Mouse (Mus musculus): Measurements from ENCODE around the gene Gmppa. TPM values are rescaled to one million over a fixed set of nuclear protein-coding genes. Genes with fewer than 3 reads are reported as not detected.

Gene Gmppa
- total RNA-seq, 2 experiments from 2014 or later, result 2.9 to 6.1 TPM

DNA sequence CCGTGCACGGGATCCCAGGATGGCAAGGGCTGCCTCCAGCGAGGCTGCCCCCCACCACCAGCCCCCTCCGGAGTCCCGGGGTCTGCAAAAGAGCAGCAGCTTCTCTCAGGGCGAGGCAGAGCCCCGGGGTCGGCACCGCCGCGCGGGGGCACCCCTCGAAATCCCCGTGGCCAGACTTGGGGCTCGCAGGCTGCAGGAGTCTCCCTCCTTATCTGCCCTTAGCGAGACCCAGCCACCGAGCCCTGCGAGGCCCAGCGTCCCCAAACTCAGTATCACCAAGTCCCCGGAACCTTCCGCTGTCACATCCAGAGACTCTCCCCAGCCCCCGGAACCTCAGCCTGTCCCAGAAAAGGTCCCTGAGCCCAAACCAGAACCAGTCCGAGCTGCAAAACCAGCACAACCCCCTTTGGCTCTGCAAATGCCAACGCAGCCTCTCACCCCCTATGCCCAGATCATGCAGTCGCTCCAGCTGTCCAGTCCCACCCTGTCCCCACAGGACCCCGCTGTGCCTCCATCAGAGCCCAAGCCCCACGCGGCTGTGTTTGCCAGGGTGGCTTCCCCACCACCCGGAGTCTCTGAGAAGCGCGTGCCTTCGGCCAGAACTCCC, 13.4 kb upstream of the Gmppa start:
- ATAC-seq (replicated peaks; ENCODE audit: low FRiP score, poor library complexity, severe bottlenecking), result no peak

DNA sequence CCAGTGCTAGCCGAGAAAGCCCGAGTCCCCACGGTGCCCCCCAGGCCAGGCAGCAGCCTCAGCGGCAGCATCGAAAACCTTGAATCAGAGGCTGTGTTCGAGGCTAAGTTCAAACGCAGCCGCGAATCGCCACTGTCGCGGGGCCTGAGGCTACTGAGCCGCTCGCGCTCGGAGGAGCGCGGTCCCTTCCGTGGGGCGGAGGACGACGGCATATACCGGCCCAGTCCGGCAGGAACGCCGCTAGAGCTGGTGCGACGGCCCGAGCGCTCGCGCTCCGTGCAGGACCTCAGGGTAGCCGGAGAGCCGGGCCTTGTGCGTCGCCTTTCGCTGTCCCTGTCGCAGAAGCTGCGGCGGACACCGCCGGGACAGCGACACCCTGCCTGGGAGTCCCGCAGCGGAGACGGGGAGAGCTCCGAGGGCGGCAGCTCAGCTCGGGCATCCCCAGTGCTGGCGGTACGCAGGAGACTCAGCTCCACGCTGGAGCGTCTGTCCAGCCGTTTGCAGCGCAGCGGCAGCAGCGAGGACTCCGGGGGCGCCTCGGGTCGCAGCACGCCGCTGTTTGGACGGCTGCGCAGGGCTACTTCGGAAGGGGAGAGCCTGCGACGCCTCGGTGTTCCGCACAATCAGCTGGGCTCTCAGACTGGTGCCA, 12.8 kb upstream of the Gmppa start:
- no peak for ATAC-seq (replicated peaks; ENCODE audit: low FRiP score, poor library complexity, severe bottlenecking)

DNA sequence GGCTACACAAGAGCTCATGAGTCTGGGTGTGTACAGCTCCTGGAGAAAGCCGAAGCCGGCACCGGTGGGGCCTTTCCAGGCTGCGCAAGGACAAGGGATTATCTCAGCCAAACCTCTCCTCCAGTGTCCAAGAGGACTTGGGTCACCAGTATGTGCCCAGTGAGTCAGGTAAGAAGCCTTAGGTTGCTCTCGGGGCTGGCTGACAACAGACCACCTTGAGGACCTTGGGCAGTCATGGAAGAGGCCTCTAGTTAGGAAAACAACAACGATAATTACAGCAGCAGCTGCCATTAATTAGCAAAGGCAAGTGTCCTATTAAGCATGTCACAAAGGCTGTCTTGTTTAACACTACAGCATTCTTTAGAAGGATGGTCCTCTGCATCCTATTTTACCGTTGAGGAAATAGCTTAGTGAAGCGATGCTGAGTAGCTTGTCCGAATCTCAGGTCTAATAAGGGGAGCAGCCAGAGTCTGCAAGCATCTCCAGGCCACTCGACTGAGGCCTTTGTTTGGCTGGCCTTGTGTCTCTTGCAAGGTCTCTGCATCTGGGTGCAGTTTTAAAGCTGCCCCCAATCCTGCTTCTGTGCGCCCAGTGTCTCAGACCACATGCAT, 11.8 kb upstream of the Gmppa start:
- no peak for ATAC-seq (replicated peaks; ENCODE audit: low FRiP score, poor library complexity, severe bottlenecking)

DNA sequence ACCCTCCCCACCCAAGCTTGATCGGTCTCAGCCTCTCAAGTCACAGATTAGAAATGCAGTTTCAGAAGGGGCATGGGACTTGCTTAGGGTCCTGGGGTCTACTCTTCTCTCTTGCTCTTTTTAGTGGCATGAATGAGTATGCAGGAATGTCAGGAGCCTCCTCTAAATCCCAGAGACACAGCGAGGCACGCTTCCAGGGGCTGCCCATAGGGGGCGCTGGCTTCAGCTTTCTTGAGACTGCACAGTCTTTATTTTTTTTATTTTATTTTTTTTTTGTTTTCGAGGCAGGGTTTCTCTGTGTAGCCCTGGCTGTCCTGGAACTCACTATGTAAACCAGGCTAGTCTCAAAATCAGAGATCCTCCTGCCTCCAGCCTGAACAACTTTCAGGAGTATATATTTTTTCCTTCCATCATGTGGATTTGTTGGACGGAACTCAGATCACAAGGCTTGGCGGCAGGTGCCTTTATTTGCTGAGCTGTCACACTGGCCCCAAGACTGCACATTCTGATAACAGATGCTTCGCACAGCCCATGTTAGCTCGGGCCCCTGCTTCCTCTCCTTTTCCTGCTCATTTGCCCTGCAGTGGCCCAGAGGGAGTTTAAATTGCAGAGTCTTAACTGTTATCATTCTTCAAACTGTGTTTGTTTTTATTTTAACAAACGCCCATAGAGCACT, 9.8 kb upstream of the Gmppa start:
- no peak for ATAC-seq (replicated peaks; ENCODE audit: low FRiP score, poor library complexity, severe bottlenecking)

DNA sequence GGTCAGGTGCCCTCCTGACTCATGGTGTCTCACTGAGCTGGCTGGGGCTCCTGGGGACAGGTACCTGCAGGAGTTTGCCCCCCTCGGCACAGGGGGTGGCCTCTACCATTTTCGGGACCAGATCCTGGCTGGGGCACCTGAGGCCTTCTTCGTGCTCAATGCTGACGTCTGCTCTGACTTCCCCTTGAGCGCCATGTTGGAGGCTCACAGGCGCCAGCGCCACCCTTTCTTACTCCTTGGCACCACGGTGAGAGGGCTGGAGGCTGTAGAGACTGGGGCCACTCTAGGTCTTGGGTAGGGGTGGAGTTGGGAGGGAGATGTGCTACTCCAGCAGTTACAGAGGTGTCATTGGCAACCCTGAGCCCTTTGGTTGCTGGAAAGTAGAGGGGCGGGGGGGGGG, 3.1 kb downstream of the Gmppa start:
- no peak for ATAC-seq (replicated peaks; ENCODE audit: low FRiP score, poor library complexity, severe bottlenecking)

DNA sequence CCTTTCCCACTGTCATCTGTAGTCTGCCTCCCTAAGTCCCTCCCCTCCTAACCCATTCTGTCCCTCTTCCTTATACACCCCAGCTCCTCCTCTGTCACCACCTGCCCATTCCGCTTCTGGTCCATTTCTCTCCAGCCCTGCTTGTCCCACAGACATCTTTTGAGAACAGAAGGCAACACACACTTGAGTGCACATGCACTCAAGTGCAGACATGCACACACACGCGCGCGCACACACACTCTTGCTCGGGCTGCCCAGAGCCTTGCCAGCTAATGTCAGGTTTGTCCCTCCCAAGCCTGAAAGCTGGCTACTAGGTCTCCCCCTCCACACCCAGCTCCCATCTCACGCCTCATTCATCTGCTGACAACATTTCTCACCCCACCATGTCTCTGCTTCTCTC, 4.9 kb downstream of the Gmppa start:
- no peak for ATAC-seq (replicated peaks; ENCODE audit: low FRiP score, poor library complexity, severe bottlenecking)

DNA sequence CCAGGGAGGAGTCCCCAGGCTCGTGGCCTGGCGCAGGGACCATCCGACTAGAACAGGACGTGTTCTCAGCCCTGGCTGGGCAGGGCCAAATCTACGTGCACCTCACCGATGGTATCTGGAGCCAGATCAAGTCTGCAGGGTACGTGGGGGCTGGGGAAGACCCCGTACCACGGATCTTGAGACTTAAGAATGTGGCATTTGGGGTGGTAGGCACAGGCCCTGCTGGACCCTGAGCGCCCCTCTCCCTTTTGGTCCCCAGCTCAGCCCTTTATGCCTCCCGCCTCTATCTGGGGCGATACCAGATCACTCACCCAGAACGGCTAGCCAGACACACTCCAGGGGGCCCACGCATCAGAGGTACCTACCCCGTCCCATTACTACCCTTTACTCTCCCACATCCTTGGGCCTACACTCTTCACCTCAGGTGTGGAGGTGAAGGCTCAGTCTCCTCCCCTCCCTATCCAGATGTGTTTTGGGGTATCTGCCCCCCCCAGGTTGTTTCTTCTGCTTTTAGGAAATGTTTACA, 5.8 kb downstream of the Gmppa start:
- ATAC-seq (replicated peaks; ENCODE audit: low FRiP score, poor library complexity, severe bottlenecking), result no peak

DNA sequence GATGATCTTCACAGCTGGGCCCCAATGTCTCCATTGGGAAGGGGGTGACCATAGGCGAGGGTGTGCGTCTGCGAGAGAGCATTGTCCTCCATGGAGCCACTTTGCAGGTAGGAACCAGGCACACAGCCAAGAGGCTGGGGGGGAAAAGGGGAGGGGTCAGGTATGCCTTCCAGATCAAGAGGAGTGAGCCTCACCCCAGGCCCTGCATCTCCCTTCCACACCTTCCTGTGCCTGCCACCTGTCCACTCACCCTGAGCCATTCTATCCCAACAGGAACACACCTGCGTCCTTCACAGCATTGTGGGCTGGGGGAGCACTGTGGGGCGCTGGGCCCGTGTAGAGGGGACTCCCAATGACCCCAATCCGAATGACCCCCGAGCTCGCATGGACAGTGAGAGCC, 6.4 kb downstream of the Gmppa start:
- ATAC-seq (replicated peaks; ENCODE audit: low FRiP score, poor library complexity, severe bottlenecking), result no peak

DNA sequence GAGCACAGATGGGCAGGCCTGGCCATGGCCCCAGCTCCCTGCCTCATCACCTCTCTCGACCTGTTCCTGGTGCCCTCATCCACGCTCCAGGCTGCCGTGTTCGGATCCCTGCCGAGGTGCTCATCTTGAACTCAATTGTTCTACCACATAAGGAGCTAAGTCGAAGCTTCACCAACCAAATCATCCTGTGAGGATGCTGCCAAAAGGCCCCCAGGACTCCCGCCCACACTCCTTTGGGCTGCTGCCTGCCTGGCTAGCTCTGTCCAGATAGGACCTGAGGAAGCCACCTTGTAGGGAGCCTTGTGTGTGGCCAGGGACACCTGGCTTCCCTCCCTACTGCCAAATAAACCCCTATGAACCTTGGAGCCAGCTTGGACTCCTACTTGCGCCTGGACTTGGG, 7.1 kb downstream of the Gmppa start:
- ATAC-seq (replicated peaks; ENCODE audit: low FRiP score, poor library complexity, severe bottlenecking), result no peak

DNA sequence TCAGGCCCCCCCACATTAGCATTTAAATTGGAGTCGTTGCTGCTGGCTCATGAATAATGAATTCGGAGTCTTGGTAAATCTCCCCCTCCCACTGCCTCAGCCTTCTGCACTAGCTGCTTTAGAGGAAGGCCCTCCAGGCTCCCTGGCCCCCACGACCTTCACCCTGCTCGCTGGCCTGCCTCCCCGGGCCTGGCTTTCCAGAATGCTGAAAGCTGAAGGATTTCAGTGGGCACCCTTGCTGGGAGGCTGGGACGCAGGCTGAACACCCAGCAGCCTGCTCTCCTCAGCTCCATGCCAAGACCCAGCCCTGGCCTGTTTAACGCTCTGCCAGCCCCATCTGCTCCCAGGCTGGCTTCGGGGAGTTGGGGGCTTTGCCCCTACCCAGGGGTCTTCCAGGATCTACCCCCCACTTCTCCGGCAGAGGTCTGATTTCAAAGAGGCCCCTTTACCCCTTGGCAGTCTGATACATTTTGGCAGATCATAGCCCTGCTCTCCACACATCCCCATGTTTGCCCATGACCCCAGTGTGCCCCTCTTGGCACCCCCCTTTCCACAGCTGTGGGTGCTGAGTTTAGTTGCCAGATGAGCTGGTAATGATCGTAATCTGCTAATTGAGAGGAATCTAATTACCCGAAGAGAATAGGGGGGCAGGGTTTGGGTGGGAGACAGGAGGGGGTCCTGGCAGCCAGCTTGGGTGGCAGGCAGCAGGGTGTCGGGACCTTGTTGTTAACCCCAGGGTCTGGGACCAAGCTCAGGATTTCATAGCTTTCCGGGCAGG, 7.7 kb downstream of the Gmppa start:
- no peak for ATAC-seq (replicated peaks; ENCODE audit: low FRiP score, poor library complexity, severe bottlenecking)

DNA sequence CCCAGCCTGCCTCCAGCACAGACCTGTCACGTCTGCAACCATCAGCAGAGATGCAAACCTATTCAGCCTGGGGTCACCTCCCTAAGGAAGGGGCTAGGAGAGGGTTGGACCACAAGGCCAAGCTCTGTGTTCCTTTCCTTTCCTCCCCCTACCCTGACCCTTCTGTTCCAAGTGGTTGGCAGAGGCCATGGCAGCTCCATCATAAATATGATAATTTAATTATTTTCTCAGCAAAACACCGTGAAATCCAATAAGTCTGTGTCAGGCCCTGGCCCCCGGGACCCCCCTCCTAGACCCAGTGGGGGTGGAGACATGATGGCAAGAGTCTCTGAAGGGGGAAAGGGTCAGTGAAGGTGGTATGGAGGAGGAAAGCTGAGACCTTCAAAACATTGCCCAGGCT, 8.5 kb downstream of the Gmppa start:
- ATAC-seq (replicated peaks; ENCODE audit: low FRiP score, poor library complexity, severe bottlenecking), result no peak

DNA sequence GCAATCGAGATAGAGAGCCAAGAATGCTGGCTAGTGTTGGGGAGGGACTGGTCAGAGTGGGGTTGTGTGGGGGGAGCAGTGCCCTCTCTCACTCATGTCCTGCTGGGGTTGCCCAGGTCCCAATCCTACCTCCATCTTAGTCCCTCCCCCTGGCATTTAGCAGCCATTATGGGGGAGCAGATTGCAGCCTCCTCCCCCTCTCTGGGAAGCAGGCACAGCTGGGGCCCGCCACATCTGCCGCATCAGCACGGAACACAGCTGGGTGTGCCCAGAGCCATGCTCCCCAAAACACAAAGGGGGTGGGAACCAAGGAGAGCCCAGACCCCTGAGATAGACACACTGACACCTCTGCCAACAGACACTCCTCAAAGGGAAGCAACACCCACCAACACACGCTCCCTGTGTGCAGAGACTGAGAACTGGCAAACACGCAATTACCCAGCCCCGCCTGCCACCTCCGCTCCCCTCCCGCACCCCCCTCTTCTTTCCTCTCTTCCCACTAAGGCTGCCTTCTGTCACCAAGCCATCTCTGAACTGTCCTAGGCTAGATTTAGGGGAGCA, 9.5 kb downstream of the Gmppa start:
- ATAC-seq (replicated peaks; ENCODE audit: low FRiP score, poor library complexity, severe bottlenecking), result no peak

DNA sequence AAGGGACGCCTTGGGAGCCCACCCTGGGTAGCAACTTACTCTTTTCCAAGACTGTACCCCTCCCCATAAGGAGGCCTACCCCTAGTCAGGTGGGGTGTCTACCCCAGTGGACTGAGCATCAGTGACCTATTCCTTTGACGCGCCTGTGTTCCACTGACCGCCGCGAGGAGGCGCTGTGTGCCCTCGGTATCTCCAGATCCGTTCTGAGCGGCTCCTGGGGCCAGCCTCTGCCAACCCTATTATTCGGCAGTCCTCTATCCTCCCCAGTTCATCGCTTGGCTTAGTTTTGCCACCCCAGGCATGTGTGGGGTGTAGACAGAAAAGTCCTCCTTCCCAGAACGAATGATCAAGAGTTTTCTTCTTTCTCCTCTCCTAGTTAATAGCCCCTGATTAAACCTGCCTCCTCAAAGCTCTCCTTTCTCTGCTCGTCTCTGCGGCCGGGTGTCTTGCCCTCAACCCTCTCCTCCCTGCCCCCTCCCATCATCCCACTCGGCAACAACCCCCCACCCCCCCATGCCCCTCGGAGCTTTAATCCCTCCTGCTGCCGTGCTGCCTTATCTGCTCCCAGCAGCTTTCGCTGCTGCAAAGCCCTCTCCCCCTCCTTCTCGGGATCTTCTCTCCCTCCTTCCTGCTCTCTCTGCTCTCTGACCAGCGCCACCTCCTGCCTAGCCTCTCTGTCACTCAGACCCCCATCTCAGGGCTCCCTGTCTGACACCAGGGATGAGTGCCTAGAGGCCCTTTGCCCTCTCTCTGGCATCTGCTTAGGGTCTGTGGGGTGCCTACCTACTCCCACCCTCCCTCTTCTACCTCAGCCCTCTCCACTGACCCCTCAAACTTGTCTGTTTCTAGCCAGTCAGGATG, 10.3 kb downstream of the Gmppa start:
- ATAC-seq (replicated peaks; ENCODE audit: low FRiP score, poor library complexity, severe bottlenecking), result peak; percentile 58; the same call in 1 of the 2 replicates

DNA sequence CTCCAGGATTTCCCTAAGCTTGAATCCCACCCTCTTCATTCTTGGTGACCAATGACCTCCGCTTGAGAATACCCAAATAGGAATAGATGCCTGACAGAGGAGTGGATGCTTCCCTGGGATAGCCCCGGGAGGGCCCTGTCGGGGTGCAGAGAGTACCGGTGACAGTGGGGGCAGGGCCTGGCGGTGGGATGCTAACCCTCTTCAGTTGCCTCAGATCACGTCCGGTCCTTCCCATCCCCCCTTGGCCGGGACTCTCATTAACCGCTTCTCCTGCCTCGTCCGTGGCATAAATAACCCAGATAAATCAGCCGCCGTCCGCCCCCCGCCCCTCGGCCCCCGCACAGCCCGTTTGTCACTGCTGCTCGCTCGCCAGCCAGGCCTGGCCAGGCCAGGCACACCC, 10.9 kb downstream of the Gmppa start:
- no peak for ATAC-seq (replicated peaks; ENCODE audit: low FRiP score, poor library complexity, severe bottlenecking)

DNA sequence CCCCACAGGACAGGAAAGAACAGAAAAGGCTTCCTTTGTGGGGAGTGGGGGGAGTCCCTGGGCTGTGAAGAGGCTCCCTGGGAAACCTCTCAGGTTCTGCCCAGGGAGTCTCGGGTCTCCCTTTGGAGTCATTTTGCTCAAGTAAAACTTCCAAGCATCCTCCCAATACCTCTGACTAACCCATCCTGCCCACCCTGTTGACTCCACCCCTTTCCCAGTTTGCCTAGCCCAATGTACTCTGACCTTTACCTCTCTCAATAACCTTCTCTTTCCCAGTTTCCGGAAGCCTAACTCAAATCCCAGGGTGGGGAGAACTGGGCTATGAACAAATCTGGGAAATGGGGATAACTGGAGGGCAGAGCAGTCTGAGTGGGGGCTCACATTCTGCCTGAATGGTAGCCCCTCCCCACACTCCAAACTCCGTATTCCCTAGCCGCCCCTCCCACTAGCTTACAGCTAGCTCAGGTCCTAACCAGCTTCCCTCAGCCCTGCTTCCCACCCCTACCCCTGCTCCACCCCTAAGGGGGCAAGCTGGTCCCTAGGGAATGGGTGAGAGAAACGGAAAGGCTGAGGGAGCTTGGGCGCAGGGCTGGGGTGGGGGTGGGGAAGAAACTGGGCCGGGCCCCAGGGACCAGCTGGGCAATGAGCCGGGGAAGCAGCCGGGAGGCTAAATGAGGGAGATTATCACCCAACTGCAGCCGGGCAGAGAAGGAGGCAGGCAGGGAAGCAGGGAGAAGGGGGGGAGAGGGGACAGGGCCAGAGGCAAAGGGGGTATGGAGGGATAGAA, 11.7 kb downstream of the Gmppa start:
- ATAC-seq (replicated peaks; ENCODE audit: low FRiP score, poor library complexity, severe bottlenecking), result no peak

DNA sequence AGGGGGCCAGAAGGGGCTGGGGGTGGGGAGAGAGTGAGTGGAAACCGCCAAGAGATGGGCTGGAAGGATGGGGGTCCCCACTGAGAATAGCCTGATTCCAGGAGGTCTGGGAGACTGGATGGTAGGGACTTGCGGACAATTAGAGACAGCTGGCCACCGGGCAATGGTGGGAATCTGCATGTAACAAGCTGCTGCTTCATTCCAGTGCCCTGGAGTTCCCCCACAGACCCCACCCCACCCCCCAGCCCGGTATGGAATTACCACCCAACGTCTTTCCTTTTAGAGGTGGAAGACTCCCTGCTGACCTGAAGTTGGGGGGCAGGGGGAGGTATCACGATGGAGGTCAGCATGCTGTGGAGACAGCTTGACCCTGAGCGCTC, 12.3 kb downstream of the Gmppa start:
- no peak for ATAC-seq (replicated peaks; ENCODE audit: low FRiP score, poor library complexity, severe bottlenecking)

DNA sequence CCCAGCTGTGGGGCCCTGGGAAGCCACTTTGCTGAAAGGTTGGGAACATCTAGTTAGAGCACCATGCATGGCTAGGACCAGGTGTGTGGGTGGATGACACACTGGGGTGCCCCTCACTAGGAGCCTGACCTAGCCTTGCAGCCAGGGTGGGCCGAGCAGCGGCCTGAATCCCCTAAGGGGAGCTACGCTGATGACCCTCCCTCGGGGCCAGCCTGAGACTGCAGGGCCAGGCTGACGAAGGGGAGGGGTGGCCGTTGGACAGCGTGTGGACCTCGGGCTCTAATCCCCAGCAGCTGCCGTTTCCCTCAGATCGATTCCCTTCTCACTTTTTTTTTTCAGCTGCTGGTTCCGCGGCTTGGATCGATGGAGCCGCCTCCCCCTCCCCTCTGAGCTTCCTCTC, 13.2 kb downstream of the Gmppa start:
- ATAC-seq (replicated peaks; ENCODE audit: low FRiP score, poor library complexity, severe bottlenecking), result no peak

Data from erythroblast, adult 5-6 weeks (primary cell).